Mouse (Mus musculus): ENCODE measurements around the gene Hoxb5. TPM values are rescaled to one million over a fixed set of nuclear protein-coding genes. Genes with fewer than 3 reads are reported as not detected.

Hoxb5 gene
- polyA plus RNA-seq, 1 experiment from 2014 or later: 0.07 TPM

GRCm38 (mm10) chr11:96294245-96295091 is 8.7 kb upstream of the Hoxb5 start:
- no peaks in the 10 kb centered on the region for H3K9me3 ChIP-seq
- no peak overlapping the region for H3K4me3 ChIP-seq
- H3K27ac ChIP-seq (replicated peaks): no peak overlapping the region
- peak; percentile 82 for DNase-seq (ENCODE audit: low spot score)
- peaks cover 4% of the 10 kb centered on the region for H3K4me1 ChIP-seq
- peaks cover 100% of the 10 kb centered on the region for H3K27me3 ChIP-seq (replicated peaks; ENCODE audit: low read depth, poor library complexity, severe bottlenecking)
- no peaks in the 10 kb centered on the region for H3K36me3 ChIP-seq (replicated peaks)
- WGBS: under 1% methylated on average over 32 of the region's 32 CpGs

DNA sequence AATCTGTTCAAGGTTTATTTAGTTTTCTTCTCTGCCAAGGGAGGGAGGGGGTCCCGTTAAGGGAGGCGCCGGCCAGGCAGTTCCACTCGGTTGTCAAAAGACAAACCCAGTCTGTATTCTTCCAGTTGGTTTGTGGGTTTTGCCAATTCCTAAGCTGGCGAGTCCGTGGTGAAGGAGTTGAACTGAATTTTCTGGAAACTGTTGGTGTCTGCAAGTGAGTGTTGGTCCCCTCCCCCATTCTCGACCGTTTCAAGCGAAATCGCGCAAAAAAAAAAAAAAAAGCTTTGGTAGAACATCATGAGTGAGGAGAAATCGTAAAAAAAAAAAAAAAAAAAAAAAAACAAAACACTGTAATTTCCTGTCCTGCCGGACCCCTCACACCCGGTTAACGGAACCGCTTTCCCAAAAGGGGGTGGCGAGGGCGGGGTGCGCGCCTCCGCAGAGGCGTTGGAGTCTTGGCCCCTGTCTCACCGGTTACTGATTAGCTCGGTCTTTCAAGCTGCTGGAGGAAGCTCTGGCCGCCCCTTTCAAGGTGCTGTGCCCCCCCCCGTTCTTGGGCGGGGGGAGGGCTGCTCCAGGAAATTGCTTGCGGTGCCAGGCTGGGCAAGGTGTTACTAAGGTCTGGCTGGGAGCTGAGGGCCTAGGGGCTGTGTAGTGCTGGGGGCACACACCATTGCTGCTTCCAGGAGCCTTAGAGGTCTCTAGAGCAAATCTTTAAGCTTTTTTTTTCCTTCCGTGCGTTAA is 7.9 kb upstream of the Hoxb5 start:
- Histone ChIP-seq H3K4me3 (no peak overlapping the region), H3K27ac (replicated peaks) (no peak overlapping the region), H3K4me1 (peaks cover 6% of the 10 kb centered on the region), H3K27me3 (replicated peaks; ENCODE audit: low read depth, poor library complexity, severe bottlenecking) (peaks cover 100% of the 10 kb centered on the region), H3K36me3 (replicated peaks) (no peaks in the 10 kb centered on the region), H3K9me3 (no peaks in the 10 kb centered on the region)
- DNase-seq (ENCODE audit: low spot score): no peak
- 1% methylated on average over 30 of the region's 30 CpGs for whole genome bisulfite sequencing

- Histone ChIP-seq H3K4me1 (peaks cover 14% of the 10 kb centered on the region), H3K9me3 (no peaks in the 10 kb centered on the region), H3K36me3 (replicated peaks) (no peaks in the 10 kb centered on the region), H3K4me3 (no peak overlapping the region), H3K27ac (replicated peaks) (no peak overlapping the region), H3K27me3 (replicated peaks; ENCODE audit: low read depth, poor library complexity, severe bottlenecking) (peaks cover 100% of the 10 kb centered on the region)
- under 1% methylated on average over 2 of the region's 2 CpGs for WGBS
- DNase-seq (ENCODE audit: low spot score): no peak
Measured at GRCm38 (mm10) chr11:96296997-96297396, 6.1 kb upstream of the Hoxb5 start.

- no peaks in the 10 kb centered on the region for H3K36me3 ChIP-seq (replicated peaks)
- peaks cover 14% of the 10 kb centered on the region for H3K4me1 ChIP-seq
- H3K27ac ChIP-seq (replicated peaks): no peak overlapping the region
- no peaks in the 10 kb centered on the region for H3K9me3 ChIP-seq
- DNase-seq (ENCODE audit: low spot score): no peak
- H3K27me3 ChIP-seq (replicated peaks; ENCODE audit: low read depth, poor library complexity, severe bottlenecking): peaks cover 100% of the 10 kb centered on the region
- WGBS: 1% methylated on average over 3 of the region's 3 CpGs
- no peak overlapping the region for H3K4me3 ChIP-seq
Measured at GRCm38 (mm10) chr11:96297428-96297827, 5.7 kb upstream of the Hoxb5 start.

DNA sequence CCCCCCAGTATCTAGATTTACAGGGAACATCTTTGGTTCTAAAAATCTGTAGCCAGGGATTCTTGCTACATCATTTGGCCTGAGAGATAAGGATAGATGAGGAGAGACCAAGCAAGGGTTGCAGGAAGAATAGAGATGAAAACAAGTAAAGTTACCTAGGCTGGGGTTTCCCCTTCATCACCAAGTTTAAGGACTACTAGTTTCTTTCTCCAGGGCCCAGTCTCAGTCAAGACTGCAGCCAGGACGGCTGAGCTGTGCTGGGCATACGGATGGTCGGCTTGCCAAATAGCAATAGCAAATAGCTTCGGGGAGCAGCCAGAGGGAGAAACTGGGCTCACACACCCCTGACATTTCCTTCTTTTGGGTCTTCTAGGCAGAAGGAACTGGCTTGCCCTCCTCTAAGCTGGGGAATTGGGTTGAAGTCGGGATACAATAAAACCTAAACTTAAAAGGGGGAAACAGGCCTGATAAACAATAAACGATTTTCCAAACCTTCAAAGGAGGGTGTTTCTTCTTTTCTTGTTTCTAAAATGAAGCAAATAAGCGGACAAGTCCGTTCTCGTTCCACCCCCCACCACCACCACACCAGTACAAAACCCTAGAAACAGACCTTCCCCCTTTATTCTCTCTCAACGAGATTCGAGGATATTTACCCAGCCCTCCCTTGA is 5.0 kb upstream of the Hoxb5 start:
- WGBS: 3% methylated on average over 11 of the region's 11 CpGs
- Histone ChIP-seq H3K27ac (replicated peaks) (no peak overlapping the region), H3K36me3 (replicated peaks) (no peaks in the 10 kb centered on the region), H3K4me3 (no peak overlapping the region), H3K9me3 (no peaks in the 10 kb centered on the region), H3K27me3 (replicated peaks; ENCODE audit: low read depth, poor library complexity, severe bottlenecking) (peaks cover 100% of the 10 kb centered on the region), H3K4me1 (peaks cover 14% of the 10 kb centered on the region)
- no peak for DNase-seq (ENCODE audit: low spot score)

- WGBS: under 1% methylated on average over 66 of the region's 66 CpGs
- H3K27me3 ChIP-seq (replicated peaks; ENCODE audit: low read depth, poor library complexity, severe bottlenecking): peaks cover 100% of the 10 kb centered on the region
- H3K4me1 ChIP-seq: peaks cover 21% of the 10 kb centered on the region
- H3K36me3 ChIP-seq (replicated peaks): no peaks in the 10 kb centered on the region
- DNase-seq (ENCODE audit: low spot score): peak; percentile 70
- H3K9me3 ChIP-seq: no peaks in the 10 kb centered on the region
- H3K4me3 ChIP-seq: no peak overlapping the region
- no peak overlapping the region for H3K27ac ChIP-seq (replicated peaks)
Measured at GRCm38 (mm10) chr11:96298895-96299667, 4.1 kb upstream of the Hoxb5 start.

DNA sequence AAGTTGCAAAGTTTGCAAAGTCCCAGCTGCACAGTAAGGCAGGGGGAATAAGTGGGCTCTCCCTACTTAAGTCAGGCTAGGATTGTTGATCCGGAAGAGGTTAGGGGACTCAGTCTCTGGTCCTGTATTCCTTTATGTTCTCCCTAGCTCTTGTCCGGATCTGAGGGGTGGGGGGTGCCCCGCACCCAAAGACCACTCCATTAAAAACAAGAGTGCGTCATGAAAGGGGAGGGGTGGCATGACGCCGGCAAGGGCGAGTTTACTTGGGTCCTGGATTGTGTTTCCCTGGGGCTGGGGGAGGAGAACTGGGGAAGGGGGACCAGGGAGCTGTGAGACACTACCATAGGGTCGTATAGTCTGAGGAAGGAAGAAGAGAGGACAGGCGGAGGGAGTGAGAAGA is 3.4 kb upstream of the Hoxb5 start:
- Histone ChIP-seq H3K4me1 (peaks cover 21% of the 10 kb centered on the region), H3K9me3 (no peaks in the 10 kb centered on the region), H3K4me3 (no peak overlapping the region), H3K36me3 (replicated peaks) (no peaks in the 10 kb centered on the region), H3K27me3 (replicated peaks; ENCODE audit: low read depth, poor library complexity, severe bottlenecking) (peaks cover 100% of the 10 kb centered on the region), H3K27ac (replicated peaks) (no peak overlapping the region)
- DNase-seq (ENCODE audit: low spot score): no peak
- WGBS: 1% methylated on average over 9 of the region's 9 CpGs

- H3K4me1 ChIP-seq: peaks cover 21% of the 10 kb centered on the region
- H3K27ac ChIP-seq (replicated peaks): no peak overlapping the region
- H3K9me3 ChIP-seq: no peaks in the 10 kb centered on the region
- no peaks in the 10 kb centered on the region for H3K36me3 ChIP-seq (replicated peaks)
- no peak for DNase-seq (ENCODE audit: low spot score)
- 0 out of 2 replicates have a peak overlapping the region, but pooled peaks have one; percentile 2 for H3K4me3 ChIP-seq
- 1% methylated on average over 35 of the region's 35 CpGs for WGBS
- H3K27me3 ChIP-seq (replicated peaks; ENCODE audit: low read depth, poor library complexity, severe bottlenecking): peaks cover 100% of the 10 kb centered on the region
Measured at GRCm38 (mm10) chr11:96300354-96301063, 2.6 kb upstream of the Hoxb5 start.

DNA sequence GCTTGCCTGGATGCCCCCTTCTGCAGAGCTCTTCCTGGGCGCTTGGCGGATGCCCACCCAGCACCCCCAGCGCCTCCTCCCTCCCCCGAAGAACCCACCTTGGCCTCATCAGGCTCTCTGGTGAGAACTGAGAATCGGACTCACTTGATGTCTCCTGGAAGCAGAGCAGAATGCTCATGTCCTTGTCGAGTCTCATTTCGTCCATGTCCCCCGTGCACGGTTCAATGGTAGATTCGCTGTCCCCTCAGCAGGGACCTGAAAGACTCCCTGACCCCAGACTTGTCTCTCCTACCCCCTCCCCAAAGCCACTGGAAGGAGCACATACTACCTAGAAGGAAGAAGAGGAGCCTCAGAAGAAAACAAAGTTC is 2.1 kb upstream of the Hoxb5 start:
- Histone ChIP-seq H3K27me3 (replicated peaks; ENCODE audit: low read depth, poor library complexity, severe bottlenecking) (peaks cover 100% of the 10 kb centered on the region), H3K4me1 (peaks cover 21% of the 10 kb centered on the region), H3K36me3 (replicated peaks) (no peaks in the 10 kb centered on the region), H3K9me3 (no peaks in the 10 kb centered on the region), H3K4me3 (0 out of 2 replicates have a peak overlapping the region, but pooled peaks have one; percentile 2), H3K27ac (replicated peaks) (no peak overlapping the region)
- 2% methylated on average over 10 of the region's 10 CpGs for WGBS
- DNase-seq (ENCODE audit: low spot score): no peak

DNA sequence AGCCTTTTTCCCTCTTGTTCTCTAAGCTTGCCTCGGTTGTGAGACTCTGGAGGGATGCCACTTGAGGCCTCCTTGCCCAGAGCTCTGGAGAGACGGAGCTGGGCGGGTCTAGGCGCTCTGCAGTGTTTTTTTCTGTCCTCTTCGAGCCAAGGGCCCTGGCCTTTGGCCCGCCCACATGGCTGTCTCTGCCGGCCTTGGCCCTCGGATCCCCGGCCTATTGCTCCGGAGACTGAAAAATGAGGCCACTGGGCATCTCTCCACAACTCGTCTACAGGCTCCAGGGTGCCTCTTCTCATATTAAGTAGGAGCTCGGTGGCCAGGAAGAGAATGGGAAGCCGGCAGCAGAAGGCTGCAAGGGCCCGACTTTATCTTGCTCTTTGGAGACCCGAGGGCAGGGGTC is 1.3 kb upstream of the Hoxb5 start:
- Histone ChIP-seq H3K27me3 (replicated peaks; ENCODE audit: low read depth, poor library complexity, severe bottlenecking) (peaks cover 100% of the 10 kb centered on the region), H3K4me3 (no peak overlapping the region), H3K27ac (replicated peaks) (no peak overlapping the region), H3K9me3 (no peaks in the 10 kb centered on the region), H3K4me1 (peaks cover 21% of the 10 kb centered on the region), H3K36me3 (replicated peaks) (no peaks in the 10 kb centered on the region)
- no peak for DNase-seq (ENCODE audit: low spot score)
- WGBS: under 1% methylated on average over 15 of the region's 15 CpGs

GRCm38 (mm10) chr11:96302381-96303150 is 570 bp upstream of the Hoxb5 start:
- Histone ChIP-seq H3K36me3 (replicated peaks) (no peaks in the 10 kb centered on the region), H3K9me3 (no peaks in the 10 kb centered on the region), H3K27me3 (replicated peaks; ENCODE audit: low read depth, poor library complexity, severe bottlenecking) (peaks cover 100% of the 10 kb centered on the region), H3K4me3 (no peak overlapping the region), H3K4me1 (peaks cover 21% of the 10 kb centered on the region), H3K27ac (replicated peaks) (no peak overlapping the region)
- DNase-seq (ENCODE audit: low spot score): no peak
- 4% methylated on average over 23 of the region's 23 CpGs for WGBS
